Mouse (Mus musculus) lung, postnatal 0 days (tissue): ENCODE measurements around the gene Ttbk2. TPM values are rescaled to one million over a fixed set of nuclear protein-coding genes. Genes with fewer than 3 reads are reported as not detected.

Experiments
- ATAC-seq: fragments of 200-750 bp; cut with Nextera tagmentation; 2 replicates; pipeline ENCODE4 v1.8.0; 2017; ENCODE audit warnings: moderate library complexity
- DNase-seq: peaks from one replicate; pipeline ENCODE4 v3.0.0-alpha.2; 2016; ENCODE audit warnings: low spot score
- H3K27ac ChIP-seq: fragments of 300-500 bp; sonication (generic); 2 replicates; pipeline ENCODE4 v1.5.1; 2014; ENCODE audit warnings: antibody characterized with exemption, mild to moderate bottlenecking, low read length, mixed read lengths
- H3K27me3 ChIP-seq: fragments of 300-500 bp; sonication (generic); replicated peaks from 2 replicates; pipeline ENCODE4 v1.6.1; 2014; ENCODE audit warnings: low read length, mixed read lengths; ENCODE audit not compliant: insufficient read depth
- H3K36me3 ChIP-seq: fragments of 300-500 bp; sonication (generic); 2 replicates; pipeline ENCODE4 v1.6.1; 2014; ENCODE audit warnings: low read length, mixed read lengths; ENCODE audit not compliant: insufficient read depth
- H3K4me1 ChIP-seq: fragments of 300-500 bp; sonication (generic); 2 replicates; pipeline ENCODE4 v1.6.1; 2014; ENCODE audit warnings: antibody characterized with exemption, low read depth, low read length, mixed read lengths; ENCODE audit not compliant: insufficient read depth
- H3K4me2 ChIP-seq: fragments of 300-500 bp; sonication (generic); replicated peaks from 2 replicates; pipeline ENCODE4 v1.6.1; 2014; ENCODE audit warnings: low read depth, mild to moderate bottlenecking, low read length, moderate library complexity, mixed read lengths
- H3K4me3 ChIP-seq: fragments of 300-500 bp; sonication (generic); 2 replicates; pipeline ENCODE4 v1.5.1; 2014; ENCODE audit warnings: low read depth, low read length
- H3K9ac ChIP-seq: fragments of 300-500 bp; sonication (generic); replicated peaks from 2 replicates; pipeline ENCODE4 v1.6.1; 2014; ENCODE audit warnings: low read depth, mild to moderate bottlenecking
- H3K9me3 ChIP-seq: fragments of 300-500 bp; sonication (generic); 2 replicates; pipeline ENCODE4 v1.6.1; 2016; ENCODE audit warnings: low read length, mixed read lengths
- CTCF ChIP-seq: IDR thresholded peaks from 2 replicates; pipeline ENCODE4 v1.5.1; 2016; ENCODE audit warnings: antibody characterized with exemption, mild to moderate bottlenecking
- EP300 ChIP-seq: IDR thresholded peaks from 2 replicates; pipeline ENCODE4 v1.6.1; 2016; ENCODE audit warnings: antibody characterized with exemption, mild to moderate bottlenecking, control low read depth
- WGBS: fragments of 180-500 bp; shearing (Covaris S2); extraction: QIAGEN DNeasy Blood & Tissue Kit; methylation state at CpG from one replicate; pipeline ENCODE4 v1.1.7; 2014; 5-methylcytosine and 5-hydroxymethylcytosine counted together
- polyA plus RNA-seq: library from polyadenylated mRNA; unstranded; fragments of >200 nt; fragmentation: Nextera tagmentation; extraction: Ambion mirVana; gene quantifications from 2 replicates; pipeline ENCODE4 v1.2.1, GENCODE M21; 2015

The Ttbk2 gene
- polyA plus RNA-seq, 1 experiment from 2014 or later, result 1.7 TPM

DNA sequence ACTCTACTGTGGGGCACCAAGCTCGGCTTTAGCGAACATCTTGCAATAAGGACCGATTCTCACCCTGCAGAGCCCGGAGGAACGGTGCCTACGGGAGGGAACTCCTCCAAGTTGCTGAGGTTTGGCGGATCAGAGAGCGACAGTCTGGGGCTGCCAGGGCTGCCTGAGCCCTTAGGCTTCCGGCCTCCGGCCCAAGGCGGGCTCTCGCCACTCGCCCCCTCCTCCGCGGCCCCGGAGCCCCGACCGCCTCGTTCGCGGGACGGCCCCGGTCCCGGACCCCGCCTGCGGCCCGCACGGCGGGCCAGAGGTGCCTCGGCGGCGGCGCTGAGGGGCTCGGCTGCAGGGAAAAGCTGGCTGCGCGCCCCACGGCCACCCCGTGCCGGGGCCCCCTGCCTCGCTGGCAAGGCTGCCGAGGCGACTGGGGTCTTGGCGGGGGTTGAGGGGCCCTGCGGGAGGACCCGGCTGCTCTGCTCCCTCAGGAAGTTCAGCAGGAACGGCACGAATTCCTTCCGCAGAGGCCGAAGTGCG, 119.7 kb downstream of the Ttbk2 start:
- Histone ChIP-seq H3K36me3 (peaks cover 4% of the 10 kb centered on the region; the same call in 1 of the 2 replicates), H3K4me1 (peaks cover 9% of the 10 kb centered on the region; the same call in 1 of the 2 replicates), H3K4me2 (peak overlapping the region; percentile 99), H3K4me3 (peak overlapping the region; percentile 86), H3K27me3 (no peaks in the 10 kb centered on the region), H3K9ac (peak overlapping the region; percentile 76), H3K27ac (peak overlapping the region; percentile 74), H3K9me3 (no peaks in the 10 kb centered on the region)
- ATAC-seq (peak; percentile 29), DNase-seq (peak; percentile 25)
- TF ChIP-seq CTCF (no peak), EP300 (no peak)
- under 1% methylated on average over 38 of the region's 50 CpGs for WGBS

DNA sequence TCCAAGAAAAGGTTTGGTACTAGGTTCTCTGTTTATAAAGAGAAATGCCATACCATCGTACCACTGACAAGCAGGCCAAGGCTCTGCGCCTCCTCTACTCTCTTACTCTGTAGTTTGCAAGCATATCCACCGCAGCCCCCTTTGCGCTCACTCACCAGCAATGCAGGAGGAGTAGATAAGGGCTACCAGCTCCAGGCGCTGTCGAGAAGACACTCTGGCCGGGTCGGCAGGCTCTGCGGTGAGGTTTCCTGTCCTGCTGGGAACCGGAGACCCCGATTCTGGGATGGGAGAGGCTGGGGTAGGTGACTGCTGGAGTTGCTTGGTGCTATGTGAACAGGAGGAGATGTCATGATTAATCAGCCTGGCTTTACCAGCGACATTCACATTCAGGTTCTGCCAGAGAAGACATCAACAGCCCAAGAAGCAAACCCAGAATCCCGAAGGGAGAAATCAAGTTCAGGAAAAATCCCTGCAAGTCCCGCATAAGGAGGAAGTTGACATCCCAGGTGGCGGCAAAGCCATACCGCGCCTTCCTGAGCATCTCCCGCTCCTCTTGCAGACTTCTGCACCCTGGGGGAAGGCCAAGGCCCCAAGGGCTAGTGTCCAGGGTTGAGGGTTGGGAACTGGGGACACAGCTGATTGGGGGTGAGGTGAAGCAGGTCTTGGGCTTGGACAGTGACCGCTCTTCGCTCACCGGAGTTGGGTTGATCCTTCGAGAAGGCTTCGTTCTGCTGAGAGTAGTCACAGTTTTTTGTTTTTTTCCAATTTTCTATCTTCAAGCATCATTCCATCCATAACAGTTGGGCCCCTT, 120.4 kb downstream of the Ttbk2 start:
- peak; percentile 7 for DNase-seq
- TF ChIP-seq EP300, result no peak
- TF ChIP-seq CTCF, result no peak

DNA sequence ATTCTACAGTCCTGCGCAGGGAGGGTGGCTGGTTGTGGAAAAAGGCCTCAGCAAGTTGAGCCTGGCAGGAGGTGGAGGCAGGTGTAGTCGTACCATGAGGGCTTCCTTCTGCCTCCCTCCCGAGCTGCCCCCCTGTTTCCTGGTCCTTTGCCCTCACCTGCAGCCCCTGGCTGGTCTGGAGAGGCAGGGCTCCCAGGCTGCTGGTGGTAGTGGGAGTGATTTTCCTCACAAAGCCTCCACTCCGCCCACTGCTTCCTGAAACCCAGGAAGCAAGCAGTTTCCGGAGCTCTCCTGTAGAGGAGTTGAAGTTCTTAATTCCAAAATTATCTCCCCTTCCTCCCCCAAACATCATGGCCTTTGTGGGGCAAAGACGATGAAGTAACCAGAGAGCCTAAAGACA, 126.2 kb downstream of the Ttbk2 start:
- H3K27me3 ChIP-seq, result no peaks in the 10 kb centered on the region
- H3K4me3 ChIP-seq, result no peak overlapping the region
- H3K9me3 ChIP-seq, result no peaks in the 10 kb centered on the region
- no peak for TF ChIP-seq EP300
- no peak for TF ChIP-seq CTCF
- peaks cover 30% of the 10 kb centered on the region for H3K36me3 ChIP-seq
- H3K4me1 ChIP-seq, result no peaks in the 10 kb centered on the region
- H3K9ac ChIP-seq, result no peak overlapping the region
- H3K27ac ChIP-seq, result no peak overlapping the region
- no peak overlapping the region for H3K4me2 ChIP-seq
- no peak for ATAC-seq
- 75% methylated on average over 6 of the region's 6 CpGs for WGBS
- DNase-seq, result no peak

More for the DNA sequence above, 120.4 kb downstream of the Ttbk2 start:
- H3K27me3 ChIP-seq, result no peaks in the 10 kb centered on the region
- ATAC-seq, result no peak
- H3K27ac ChIP-seq, result no peak overlapping the region
- H3K4me2 ChIP-seq, result peak overlapping the region; percentile 99
- no peaks in the 10 kb centered on the region for H3K9me3 ChIP-seq
- H3K4me3 ChIP-seq, result peak overlapping the region; percentile 86
- 8% methylated on average over 23 of the region's 23 CpGs for WGBS
- H3K36me3 ChIP-seq, result peaks cover 6% of the 10 kb centered on the region; the same call in 1 of the 2 replicates
- H3K9ac ChIP-seq, result peak overlapping the region; percentile 76
- H3K4me1 ChIP-seq, result peaks cover 9% of the 10 kb centered on the region; the same call in 1 of the 2 replicates

DNA sequence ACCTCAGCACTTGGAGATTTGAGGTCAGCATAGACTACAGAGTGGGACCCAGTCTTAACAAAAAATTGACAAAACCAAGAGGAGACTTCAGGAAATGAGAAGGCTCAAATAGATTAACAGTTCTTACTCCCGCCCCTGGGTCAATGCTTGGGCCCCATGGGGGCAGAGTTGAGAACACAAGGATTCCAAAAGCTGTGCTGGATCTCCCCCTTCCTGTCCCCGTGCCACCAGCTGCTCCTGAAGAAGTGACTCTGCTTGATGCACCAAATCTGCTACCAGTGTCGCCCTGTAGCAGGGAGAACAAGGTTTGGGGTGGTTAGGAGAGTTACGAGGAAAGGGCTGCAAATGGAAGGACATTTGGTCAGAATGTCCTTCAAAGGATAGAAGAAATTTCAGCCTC, 126.8 kb downstream of the Ttbk2 start:
- H3K9me3 ChIP-seq, result no peaks in the 10 kb centered on the region
- ATAC-seq, result no peak
- WGBS, result 77% methylated on average over 4 of the region's 4 CpGs
- no peak overlapping the region for H3K4me3 ChIP-seq
- H3K9ac ChIP-seq, result no peak overlapping the region
- no peaks in the 10 kb centered on the region for H3K27me3 ChIP-seq
- TF ChIP-seq CTCF (no peak), EP300 (no peak)
- no peak for DNase-seq
- H3K36me3 ChIP-seq, result peaks cover 33% of the 10 kb centered on the region
- H3K27ac ChIP-seq, result no peak overlapping the region
- H3K4me2 ChIP-seq, result no peak overlapping the region
- no peaks in the 10 kb centered on the region for H3K4me1 ChIP-seq

- no peak for DNase-seq
- peaks cover 35% of the 10 kb centered on the region for H3K36me3 ChIP-seq
- no peak overlapping the region for H3K4me3 ChIP-seq
- H3K4me2 ChIP-seq, result no peak overlapping the region
- TF ChIP-seq EP300 (no peak), CTCF (no peak)
- no peaks in the 10 kb centered on the region for H3K4me1 ChIP-seq
- H3K9ac ChIP-seq, result no peak overlapping the region
- ATAC-seq, result no peak
- no peaks in the 10 kb centered on the region for H3K27me3 ChIP-seq
- WGBS, result 70% methylated on average over 8 of the region's 8 CpGs
- H3K27ac ChIP-seq, result no peak overlapping the region
- H3K9me3 ChIP-seq, result no peaks in the 10 kb centered on the region
Observed at GRCm38 (mm10) chr2:120722491-120722890, 127.9 kb downstream of the Ttbk2 start.

DNA sequence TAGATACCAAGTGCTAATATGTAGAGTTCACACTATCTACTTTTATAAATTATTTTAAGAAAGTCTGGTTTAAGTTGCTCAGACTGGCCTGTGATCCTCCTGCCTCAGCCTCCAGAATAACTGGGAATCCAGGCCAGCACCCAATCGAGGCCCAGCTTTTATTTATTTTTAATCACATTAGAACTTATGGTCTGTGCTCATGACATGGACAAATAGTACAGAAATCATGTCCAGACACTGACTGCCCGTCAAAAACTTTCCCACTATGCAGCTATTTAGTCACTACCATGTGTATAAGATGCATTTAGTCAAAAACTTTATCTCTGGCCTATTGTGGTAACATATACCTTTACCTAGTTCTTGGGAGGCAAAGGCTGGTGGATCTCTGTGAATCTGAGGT, 128.5 kb downstream of the Ttbk2 start:
- no peaks in the 10 kb centered on the region for H3K27me3 ChIP-seq
- ATAC-seq, result no peak
- H3K9ac ChIP-seq, result no peak overlapping the region
- no peak for DNase-seq
- no peak overlapping the region for H3K4me2 ChIP-seq
- H3K27ac ChIP-seq, result no peak overlapping the region
- H3K4me3 ChIP-seq, result no peak overlapping the region
- no peaks in the 10 kb centered on the region for H3K4me1 ChIP-seq
- 91% methylated on average over 2 of the region's 2 CpGs for WGBS
- no peak for TF ChIP-seq CTCF
- TF ChIP-seq EP300, result no peak
- no peaks in the 10 kb centered on the region for H3K9me3 ChIP-seq
- H3K36me3 ChIP-seq, result peaks cover 39% of the 10 kb centered on the region
